In the genomic region with DNA sequence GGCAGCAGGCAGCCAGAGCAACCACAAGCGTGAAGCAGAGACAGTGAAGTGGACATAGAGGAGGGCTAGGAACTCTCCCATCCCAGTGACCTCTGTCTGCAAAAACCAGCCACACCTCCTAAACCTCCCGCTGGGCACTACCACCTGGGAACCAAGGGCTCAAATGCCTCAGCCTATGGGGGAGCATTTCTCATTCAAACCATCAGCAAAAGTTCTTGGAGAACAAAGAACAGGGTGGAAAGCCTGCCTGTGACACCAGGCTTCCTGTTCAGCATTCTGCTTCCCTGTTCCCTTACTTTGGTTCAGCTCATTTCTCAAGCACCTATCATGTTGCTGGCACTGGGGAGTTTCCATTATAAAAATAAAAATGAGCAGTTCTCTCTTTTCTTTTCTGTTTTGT, we compare ENCODE assay signal across 16 mouse cellular contexts.
"Had no signal": no experiment of that assay in that cellular context is flagged by ENCODE, and none has a peak within 500 bp of the region (broad histone marks: within the 10 kb centered on the region; RNA-seq: fewer than 3 reads in every experiment).

No protein-coding gene starts in this region.

- H3K27ac ChIP-seq: macrophage; midbrain, embryonic 10.5 days; midbrain, embryonic 12.5 days; neural tube, embryonic 13.5 days; neural tube, embryonic 15.5 days had no signal

- ATAC-seq: midbrain, embryonic 16.5 days had no signal

- H3K4me3 ChIP-seq: midbrain, embryonic 10.5 days; midbrain, embryonic 12.5 days; myocyte; neural tube, embryonic 13.5 days; neural tube, embryonic 15.5 days had no signal

- DNase-seq: lung, adult 18-20 months; lung, postnatal 14 days; lung, postnatal 36 days; midbrain, embryonic 14.5 days; retina, postnatal 1 day; right cerebral cortex, adult 18-20 months; right cerebral cortex, postnatal 25 days; right cerebral cortex, postnatal 4 days; spleen, adult 18-20 months had no signal
